Mouse (Mus musculus) bone marrow macrophage, adult 2 months (primary cell): ENCODE measurements around the gene Rassf5.

Experiments
- CTCF ChIP-seq: IDR thresholded peaks from 2 replicates; pipeline ENCODE4 v1.5.1; 2012; ENCODE audit warnings: low read depth, mild to moderate bottlenecking, low read length, moderate library complexity
- POLR2A ChIP-seq: IDR thresholded peaks from 2 replicates; pipeline ENCODE4 v1.6.1; 2012; ENCODE audit warnings: mild to moderate bottlenecking, low read depth, low read length, borderline replicate concordance

GRCm38 (mm10) chr1:131141449-131141848, 103.6 kb downstream of the Rassf5 start:
- no peak for TF ChIP-seq POLR2A
- TF ChIP-seq CTCF: no peak
